Mouse (Mus musculus): ENCODE measurements around the gene Tmem117.

Gene Tmem117

GRCm38 (mm10) chr15:94628830-94629601 lies at the start of gene Tmem117:
TSS of gene Tmem117 (plus strand) at chr15:94629232.
- peak; percentile 60 for DNase-seq (ENCODE audit: inconsistent ontology term)

GRCm38 (mm10) chr15:94582000-94582593 lies 46.9 kb upstream of the Tmem117 start:
- DNase-seq (ENCODE audit: inconsistent ontology term), result no peak

GRCm38 (mm10) chr15:94583153-94583552 lies 45.9 kb upstream of the Tmem117 start:
- DNase-seq (ENCODE audit: inconsistent ontology term), result no peak

- DNase-seq (ENCODE audit: inconsistent ontology term), result no peak
These were observed 44.3 kb upstream of the Tmem117 start for GRCm38 (mm10) chr15:94584738-94585137.

DNA sequence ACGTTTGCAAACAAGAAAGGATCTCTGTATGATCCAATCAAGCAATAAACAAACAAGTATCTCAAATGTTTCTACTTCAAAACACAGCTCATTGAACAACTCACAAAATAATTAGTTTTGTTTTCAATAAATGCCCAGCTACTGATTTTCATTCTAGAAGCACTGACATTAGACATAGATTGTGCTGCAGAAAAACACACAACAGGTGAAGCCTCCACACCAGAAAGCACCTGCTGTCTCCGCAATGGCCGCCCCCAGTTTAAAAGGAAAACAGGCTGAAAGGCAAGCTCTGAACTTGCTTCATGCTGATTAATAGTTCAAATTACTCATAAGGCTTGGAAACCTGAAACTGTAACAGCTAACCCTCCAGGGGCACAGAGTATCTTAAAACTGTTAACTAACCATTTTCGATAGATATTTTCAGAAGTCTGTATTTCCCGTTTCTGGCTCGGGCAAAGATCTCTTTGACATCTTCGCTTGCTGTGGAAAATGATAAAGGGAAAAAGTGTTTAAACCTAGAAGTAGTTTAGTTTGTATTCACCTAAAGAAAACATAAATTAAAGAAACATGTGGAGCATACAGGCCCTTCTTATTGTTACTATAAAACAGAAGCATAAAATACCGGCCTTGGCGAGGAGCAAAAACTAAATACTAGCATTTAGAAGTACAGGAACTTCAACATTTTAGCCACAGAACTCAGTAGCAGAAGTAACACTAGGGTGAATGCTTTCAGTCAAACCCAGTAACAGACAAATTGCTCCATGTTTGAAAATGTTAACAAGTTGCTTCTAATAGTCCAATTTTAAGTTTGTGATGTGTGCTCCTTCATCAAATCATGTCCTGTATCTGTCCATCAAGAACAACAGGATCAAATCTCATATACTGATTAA lies 41.0 kb upstream of the Tmem117 start:
- DNase-seq (ENCODE audit: inconsistent ontology term), result no peak

DNA sequence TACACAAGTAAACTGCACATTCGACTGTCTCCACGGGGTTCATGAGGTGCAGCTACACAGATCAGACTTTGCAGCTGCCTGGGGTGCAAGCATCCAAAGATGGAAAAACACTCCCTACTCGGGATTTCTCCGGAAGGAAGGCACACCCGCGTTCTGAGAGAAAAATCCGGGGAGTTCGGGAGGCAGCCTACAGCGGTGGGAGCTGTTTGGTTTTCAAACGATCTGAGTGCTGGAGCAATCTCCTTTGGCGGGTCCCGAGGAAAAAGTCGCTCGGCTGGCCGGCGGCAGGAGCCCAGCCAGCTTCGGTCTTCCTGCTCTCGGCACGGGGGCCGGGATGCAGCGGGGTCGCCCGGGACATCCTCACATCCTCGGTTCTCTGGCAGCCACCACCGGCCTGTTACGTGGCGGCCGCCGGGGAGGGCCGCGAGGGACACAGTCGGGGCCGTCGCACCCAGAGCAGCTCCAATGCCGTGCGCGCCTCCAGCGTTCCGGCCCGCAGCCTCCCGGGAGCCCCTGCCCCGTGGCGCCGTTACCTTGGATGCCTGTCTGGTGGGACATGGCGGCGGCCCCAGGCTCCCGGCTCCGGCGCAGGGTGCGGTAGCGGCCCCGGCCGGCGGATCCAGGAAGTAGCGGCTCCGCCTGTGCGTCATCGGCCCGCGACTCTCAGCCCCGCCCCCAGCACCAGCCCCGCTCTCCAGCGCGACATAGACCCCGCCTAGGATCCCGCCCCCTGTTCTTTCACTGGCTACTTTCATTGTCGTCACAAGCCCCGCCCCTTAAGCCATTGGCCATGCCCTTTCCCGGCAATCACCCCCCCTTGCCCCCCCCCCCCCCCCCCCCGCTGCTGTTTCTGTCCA lies 39.6 kb upstream of the Tmem117 start, which contains the start of gene Twf1:
Gene Twf1, minus strand, starts transcription at position 671 of the 857 bp plus-strand sequence.
- peak; percentile 98 for DNase-seq (ENCODE audit: inconsistent ontology term)

- DNase-seq (ENCODE audit: inconsistent ontology term), result no peak
These were observed 38.9 kb upstream of the Tmem117 start for GRCm38 (mm10) chr15:94590083-94590482.

DNA sequence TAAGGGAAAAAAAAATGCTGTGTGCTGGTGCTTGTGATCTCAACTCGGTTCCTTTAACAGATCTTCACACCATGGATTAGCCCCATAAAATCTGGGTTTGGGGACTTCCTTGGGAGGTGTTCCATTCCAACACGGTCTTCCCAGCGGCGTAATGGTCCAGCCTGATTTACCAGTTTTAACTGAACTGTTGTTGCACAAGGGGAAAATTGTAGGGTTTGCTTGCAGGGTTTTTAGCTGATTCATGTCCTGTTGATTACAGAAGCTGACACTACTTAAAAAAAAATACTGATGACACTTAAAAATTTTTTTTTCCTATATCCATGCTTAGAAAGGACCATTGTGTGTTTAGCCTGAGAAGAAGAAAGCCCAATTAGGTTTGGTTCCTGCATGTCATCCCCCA lies 37.7 kb upstream of the Tmem117 start:
- no peak for DNase-seq (ENCODE audit: inconsistent ontology term)

DNA sequence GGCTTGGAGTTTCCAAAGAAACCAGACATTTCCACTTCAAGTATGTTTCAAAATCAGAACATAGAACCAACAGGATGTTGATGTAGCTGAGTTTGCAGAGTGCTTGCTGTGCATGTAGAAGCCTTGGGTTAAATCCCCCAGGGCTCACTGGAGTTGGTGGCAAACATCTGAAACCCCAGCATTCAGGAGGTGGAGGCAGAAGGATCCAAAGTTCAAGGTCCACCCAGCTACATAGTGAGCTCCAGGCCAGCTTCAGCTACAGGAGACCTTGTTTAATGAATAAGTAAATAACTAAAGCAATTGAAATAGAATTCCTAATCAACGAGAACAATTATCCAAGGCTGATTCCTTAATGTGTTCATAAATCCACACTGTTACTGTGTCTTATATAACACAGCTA lies 35.4 kb upstream of the Tmem117 start:
- DNase-seq (ENCODE audit: inconsistent ontology term), result no peak

- no peak for DNase-seq (ENCODE audit: inconsistent ontology term)
These were observed 28.8 kb upstream of the Tmem117 start for GRCm38 (mm10) chr15:94600145-94600707.

DNA sequence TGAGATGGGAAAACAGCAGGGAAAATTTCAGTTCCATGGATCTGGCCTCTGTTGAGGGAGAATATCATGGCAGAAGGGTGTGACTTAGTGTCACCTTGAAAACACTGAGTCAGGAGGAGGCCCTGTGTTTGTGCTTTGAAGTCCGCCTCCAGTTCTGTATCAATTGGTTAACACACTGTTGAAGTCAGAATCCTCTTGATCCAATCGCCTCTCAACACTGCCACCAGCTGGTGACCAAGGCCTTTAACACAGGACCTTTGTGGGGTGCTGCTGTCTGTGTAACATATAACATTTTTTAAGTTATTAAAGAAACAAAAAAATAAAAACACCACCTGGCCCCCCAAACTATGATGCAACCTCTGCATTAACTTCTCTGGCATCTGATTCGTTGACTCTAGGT lies 27.7 kb upstream of the Tmem117 start:
- peak; percentile 26 for DNase-seq (ENCODE audit: inconsistent ontology term)

DNA sequence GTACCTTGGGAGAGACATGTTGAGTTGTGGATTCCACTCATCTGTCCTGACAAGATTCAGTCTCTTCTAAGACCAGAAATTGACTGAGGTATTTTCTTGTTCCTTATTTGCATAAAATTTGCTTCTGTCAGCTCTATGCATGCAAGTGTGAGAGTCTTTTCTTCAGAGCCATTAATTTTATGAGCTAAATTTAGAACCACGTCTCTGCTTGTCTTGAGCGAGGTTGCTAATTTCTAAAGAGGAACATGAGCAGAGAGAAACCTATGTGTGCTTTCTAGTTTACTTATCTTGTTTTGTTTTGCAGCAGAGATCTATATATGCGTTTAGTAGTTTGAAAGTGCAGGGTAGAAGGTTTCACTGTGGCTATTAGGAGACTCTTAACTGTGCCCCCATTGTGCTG lies 26.6 kb upstream of the Tmem117 start:
- no peak for DNase-seq (ENCODE audit: inconsistent ontology term)

- DNase-seq (ENCODE audit: inconsistent ontology term), result no peak
These were observed 21.3 kb upstream of the Tmem117 start for GRCm38 (mm10) chr15:94607768-94608167.

DNA sequence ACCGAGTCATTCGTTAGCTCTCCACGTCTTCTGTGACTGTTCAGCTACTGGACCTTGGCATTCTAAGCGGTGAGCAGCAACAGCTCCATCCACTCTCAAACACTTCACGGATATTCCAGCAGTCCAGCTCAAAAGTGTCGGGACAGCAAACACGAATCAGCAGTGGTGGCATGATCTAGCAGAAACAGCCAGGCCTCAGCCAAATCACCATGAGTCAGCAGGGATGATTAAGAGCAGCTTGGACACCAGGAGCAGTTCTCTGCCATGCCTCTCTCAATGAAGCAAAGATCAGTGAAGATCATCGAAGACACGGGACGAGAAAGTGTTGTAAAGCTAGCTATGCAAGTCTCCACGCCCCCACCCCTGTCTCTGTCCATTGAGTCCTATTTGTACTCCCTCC lies 13.0 kb upstream of the Tmem117 start:
- DNase-seq (ENCODE audit: inconsistent ontology term), result no peak

DNA sequence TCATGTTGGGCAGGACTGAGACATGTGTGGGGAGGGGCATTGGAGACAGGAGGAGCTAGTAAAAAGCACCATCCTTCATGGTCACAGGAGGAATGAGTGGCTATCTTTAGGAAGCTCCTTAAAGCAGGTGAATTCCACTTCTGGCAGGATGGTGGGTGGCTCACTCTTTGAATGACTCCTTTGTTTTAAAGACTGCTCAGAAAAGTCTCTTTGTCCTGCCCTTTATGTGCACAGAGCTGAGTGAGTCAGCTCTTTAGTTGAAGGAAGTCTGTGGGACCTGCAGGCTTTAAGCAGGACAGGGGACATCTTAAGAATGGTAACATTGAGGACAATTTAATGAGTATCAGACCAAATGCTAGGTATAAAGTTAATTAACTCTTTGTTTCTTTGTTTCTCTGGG lies 8.1 kb upstream of the Tmem117 start:
- no peak for DNase-seq (ENCODE audit: inconsistent ontology term)

DNA sequence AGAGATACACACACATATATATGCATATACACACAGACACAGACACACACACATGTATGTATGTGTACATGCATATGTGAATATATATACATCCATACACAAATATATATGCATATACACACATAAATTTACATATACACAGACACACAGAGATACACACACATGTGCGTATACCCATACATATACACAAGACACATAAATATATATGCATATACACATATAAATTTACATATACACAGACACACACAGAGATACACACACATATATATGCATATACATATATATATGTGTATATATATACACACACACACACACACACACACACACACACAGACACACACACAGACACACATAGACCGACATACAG lies 586 bp upstream of the Tmem117 start:
- DNase-seq (ENCODE audit: inconsistent ontology term), result no peak

DNA sequence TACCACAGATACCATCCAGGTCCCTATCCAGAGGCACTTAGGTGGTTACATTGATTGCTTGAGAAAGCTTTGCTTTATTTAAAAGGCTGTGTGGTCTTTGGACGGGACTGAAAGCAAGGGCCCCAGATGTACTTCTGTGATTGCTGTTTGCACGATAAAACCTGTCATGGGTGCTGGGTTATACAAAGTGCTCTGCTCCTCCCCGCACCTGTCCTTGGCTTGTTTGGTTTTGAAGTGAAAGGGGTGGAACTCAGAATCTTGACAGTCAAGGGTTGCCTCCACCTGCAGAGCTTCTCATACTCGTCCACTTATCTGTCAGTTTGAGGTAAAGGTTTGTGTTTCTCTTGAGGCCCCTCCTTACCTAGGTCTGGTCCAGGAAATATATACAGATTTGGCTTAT lies 1.5 kb downstream of the Tmem117 start:
- DNase-seq (ENCODE audit: inconsistent ontology term), result no peak

GRCm38 (mm10) chr15:94634524-94634923 lies 5.5 kb downstream of the Tmem117 start:
- DNase-seq (ENCODE audit: inconsistent ontology term), result no peak

DNA sequence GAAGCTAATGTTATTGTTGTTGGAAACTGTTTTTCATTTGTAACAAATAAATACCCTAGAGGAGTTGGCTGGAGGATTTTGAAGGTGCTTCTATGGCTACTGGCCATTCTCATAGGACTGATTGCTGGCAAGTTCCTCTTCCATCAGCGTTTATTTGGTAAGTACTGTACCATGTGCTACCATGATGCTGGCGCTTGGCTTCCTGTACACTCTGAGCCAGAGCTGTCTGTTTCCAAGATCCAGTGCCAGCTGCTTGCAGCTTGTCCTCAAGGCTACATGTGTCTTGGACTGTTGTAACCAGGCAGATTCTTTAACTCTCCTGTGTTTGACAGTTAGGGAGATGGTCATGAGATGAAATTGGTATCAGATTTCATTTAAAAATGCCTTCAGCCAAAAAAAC lies 9.2 kb downstream of the Tmem117 start:
- DNase-seq (ENCODE audit: inconsistent ontology term), result no peak

DNA sequence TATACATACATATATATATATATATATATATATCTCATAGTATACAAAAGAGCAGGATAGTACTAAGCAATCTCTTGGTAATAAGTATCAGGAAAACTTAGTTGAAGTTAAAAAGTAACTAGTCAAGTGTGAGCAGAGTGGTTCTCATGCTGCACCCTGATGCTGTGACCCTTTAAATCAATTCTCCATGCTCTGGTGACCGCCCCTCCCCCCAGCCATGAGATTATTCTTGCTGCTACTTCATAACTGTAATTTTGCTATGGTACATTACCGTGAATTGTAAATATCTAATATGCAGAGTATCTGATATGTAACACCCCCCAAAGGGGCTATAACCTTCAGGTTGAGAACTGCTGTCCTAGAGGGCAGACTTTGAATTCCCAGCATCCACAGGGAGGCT lies 10.1 kb downstream of the Tmem117 start:
- DNase-seq (ENCODE audit: inconsistent ontology term), result no peak

DNA sequence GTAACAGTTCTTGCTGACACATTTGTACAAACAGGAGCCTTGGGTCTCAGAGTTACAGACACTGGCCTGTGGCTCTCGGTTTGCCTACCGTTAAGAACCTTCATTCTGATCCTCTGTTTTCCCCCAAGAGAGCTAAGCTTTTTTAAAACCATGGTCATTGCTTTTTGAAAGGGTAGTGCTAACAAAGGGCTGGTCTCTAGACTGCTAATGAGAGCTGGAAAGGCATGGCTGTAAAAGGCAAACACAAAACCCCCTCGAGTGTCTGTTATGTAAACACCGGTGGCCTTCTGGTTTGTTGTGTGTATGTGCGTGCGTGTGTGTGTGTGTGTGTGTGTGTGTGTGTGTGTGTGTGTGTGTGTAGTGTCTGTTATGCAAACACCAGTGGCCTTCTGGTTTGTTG lies 17.0 kb downstream of the Tmem117 start:
- DNase-seq (ENCODE audit: inconsistent ontology term), result no peak
